Mouse (Mus musculus) regulatory T cell (primary cell): ENCODE results near the gene Ckmt1.

Experiments
- in situ Hi-C: fragments of 300-600 bp; cut with MboI, MseI; formaldehyde crosslinking; loops from one replicate; pipeline ENCODE4 v1.15.1; 2025; ENCODE audit warnings: high pct_unique_total_duplicates

The Ckmt1 gene

DNA sequence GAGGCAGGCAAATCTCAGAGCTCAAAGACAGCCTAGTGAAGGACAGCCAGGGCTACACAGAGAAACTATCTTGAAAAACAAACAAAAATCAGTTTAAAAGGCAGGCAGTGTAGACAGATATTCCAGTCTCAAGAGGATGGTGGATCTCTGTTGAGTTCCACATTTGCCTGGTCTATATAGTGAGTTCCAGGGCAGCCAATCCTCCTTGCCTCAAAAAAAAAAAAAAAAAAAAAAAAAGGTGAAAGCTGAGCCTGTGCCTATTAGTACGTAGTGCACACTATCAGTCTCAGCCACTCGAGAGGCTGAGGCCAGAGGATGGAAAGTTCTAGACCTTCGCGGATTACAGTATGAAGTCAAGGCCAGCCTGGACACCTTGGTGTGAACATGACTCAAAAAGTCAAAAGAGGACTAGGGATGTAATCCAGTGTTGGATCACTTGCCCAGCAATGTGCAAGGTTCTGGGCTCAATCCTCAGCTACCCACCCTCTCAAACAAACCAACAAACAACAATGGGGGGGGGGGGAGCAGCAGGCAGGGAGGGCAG lies 55.4 kb downstream of the Ckmt1 start:
- in situ Hi-C loops: loop anchor here (10.0 kb wide), 1 partner anchor 1948 kb away; no protein-coding TSS in a partner anchor
